ENCODE assay signal across 8 mouse cellular contexts in the genomic region with DNA sequence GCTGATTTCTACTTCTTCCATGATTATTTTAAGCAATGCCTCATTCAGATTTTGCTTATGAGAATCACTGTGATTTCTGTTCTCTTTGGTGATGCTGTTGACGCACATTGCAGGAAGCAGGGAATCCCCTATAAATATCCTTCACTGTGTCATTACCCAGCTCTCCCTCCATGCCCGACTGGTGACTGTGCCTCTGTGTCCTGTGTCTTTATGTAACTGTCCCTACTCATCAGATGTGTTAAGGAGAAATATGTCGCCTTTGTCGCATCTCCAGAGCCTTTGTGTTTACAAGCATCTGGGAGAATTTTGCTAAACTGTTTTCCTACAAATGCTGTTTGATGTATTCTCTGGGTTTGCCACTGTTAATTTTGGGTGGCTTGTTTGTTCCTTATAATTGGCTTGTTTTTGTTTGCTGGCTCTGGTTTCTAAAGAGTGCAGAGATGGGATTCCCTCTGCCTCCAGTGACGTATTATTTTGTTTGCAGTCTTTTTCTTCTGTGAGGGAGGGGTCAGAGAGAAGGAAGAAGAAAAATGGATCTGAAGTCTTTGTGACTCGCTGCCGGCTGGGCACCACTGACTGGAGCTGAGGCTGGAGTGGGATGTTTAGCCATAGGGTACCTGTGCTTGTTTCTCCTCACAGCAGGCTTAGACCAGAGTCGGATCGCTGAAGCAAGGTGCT. TPM values are rescaled to one million over a fixed set of nuclear protein-coding genes. Genes with fewer than 3 reads are reported as not detected.
DNase-seq lines count a peak whose midpoint lies in the region; ATAC-seq and TF ChIP-seq lines count a peak whose summit lies in the region.

No protein-coding gene starts in this region.

- H3K27ac ChIP-seq in kidney, embryonic 15.5 days = peak overlapping the region; percentile 9; the same call in 1 of the 2 replicates
- H3K27ac ChIP-seq in heart, embryonic 14.5 days (replicated peaks in 1 of 2; ENCODE audit: control insufficient read depth in 1 of 2, insufficient read depth in 1 of 2, low read depth in 2 of 2, low read length in 2 of 2) = peak overlapping the region in 1 of 2 experiments; percentile 19; a peak in 1 of 4 replicates
- H3K27ac ChIP-seq in midbrain, embryonic 11.5 days (ENCODE audit: low read depth, low read length) = no peak overlapping the region
- H3K27ac ChIP-seq in thymus, adult 2 months (ENCODE audit: control insufficient read depth, insufficient read depth, low read length) = no peak overlapping the region

- no peak for DNase-seq in kidney, postnatal 25 days
- peak; percentile 55 to 66 for DNase-seq in cerebellum, postnatal 25 days
- DNase-seq in midbrain, embryonic 11.5 days (ENCODE audit: low spot score, missing footprints) = peak; percentile 84
- DNase-seq in thymus, adult 2 months = no peak
- no peak for DNase-seq in lung, adult 18-20 months

- WGBS in kidney, embryonic 15.5 days = 15% methylated on average over 9 of the region's 9 CpGs
- 17% methylated on average over 9 of the region's 9 CpGs for WGBS in heart, embryonic 14.5 days
- WGBS in midbrain, embryonic 11.5 days = 14% methylated on average over 9 of the region's 9 CpGs
- 82% methylated on average over 9 of the region's 9 CpGs for WGBS in thymus, adult 2 months

- H3K27me3 ChIP-seq in kidney, embryonic 15.5 days = no peaks in the 10 kb centered on the region
- no peaks in the 10 kb centered on the region for H3K27me3 ChIP-seq in heart, embryonic 14.5 days (ENCODE audit: control insufficient read depth, insufficient read depth, low read length)
- no peaks in the 10 kb centered on the region for H3K27me3 ChIP-seq in midbrain, embryonic 11.5 days (ENCODE audit: control insufficient read depth, insufficient read depth, low read length)
- no peaks in the 10 kb centered on the region for H3K27me3 ChIP-seq in thymus, adult 2 months (ENCODE audit: control insufficient read depth, insufficient read depth, low read length)

- H3K4me1 ChIP-seq in kidney, embryonic 15.5 days = peaks cover 33% of the 10 kb centered on the region
- H3K4me1 ChIP-seq in heart, embryonic 14.5 days (ENCODE audit: control insufficient read depth in 2 of 2, insufficient read depth in 2 of 2, low read length in 2 of 2) = peaks cover 11 to 43% of the 10 kb centered on the region in 2 experiments
- peaks cover 13% of the 10 kb centered on the region for H3K4me1 ChIP-seq in midbrain, embryonic 11.5 days (ENCODE audit: control insufficient read depth, insufficient read depth, low read length)
- 0 out of 2 replicates have a peak, but pooled peaks cover 2% of the 10 kb centered on the region for H3K4me1 ChIP-seq in thymus, adult 2 months (replicated peaks; ENCODE audit: control insufficient read depth, insufficient read depth, low read length)

- ATAC-seq in kidney, embryonic 15.5 days (replicated peaks; ENCODE audit: low FRiP score) = no peak
- no peak for ATAC-seq in heart, embryonic 14.5 days (ENCODE audit: insufficient number of reproducible peaks, insufficient read depth, low FRiP score, low read depth)
- peak; percentile 58; the same call in 1 of the 2 replicates for ATAC-seq in midbrain, embryonic 11.5 days (ENCODE audit: low FRiP score)
- no peak for ATAC-seq in megakaryocyte-erythroid progenitor cell, adult 5-6 weeks (replicated peaks; ENCODE audit: low FRiP score, low TSS enrichment, poor library complexity, severe bottlenecking)

- TF ChIP-seq CTCF in thymus, adult 2 months (IDR thresholded peaks at IDR 0.05; ENCODE audit: borderline replicate concordance, control insufficient read depth, extremely low read depth, insufficient read depth, low read length, poor library complexity) = no peak

- H3K9ac ChIP-seq in kidney, embryonic 15.5 days = no peak overlapping the region
- H3K9ac ChIP-seq in heart, embryonic 14.5 days (ENCODE audit: low read length) = no peak overlapping the region
- no peak overlapping the region for H3K9ac ChIP-seq in midbrain, embryonic 11.5 days (ENCODE audit: low read length)

- 0 out of 2 replicates have a peak, but pooled peaks cover 3% of the 10 kb centered on the region for H3K36me3 ChIP-seq in kidney, embryonic 15.5 days
- H3K36me3 ChIP-seq in heart, embryonic 14.5 days (ENCODE audit: control insufficient read depth, insufficient read depth, low read length) = 0 out of 2 replicates have a peak, but pooled peaks cover 3% of the 10 kb centered on the region
- no peaks in the 10 kb centered on the region for H3K36me3 ChIP-seq in midbrain, embryonic 11.5 days (ENCODE audit: control insufficient read depth, insufficient read depth, low read length)
- H3K36me3 ChIP-seq in thymus, adult 2 months (ENCODE audit: control insufficient read depth, insufficient read depth, low read length) = no peaks in the 10 kb centered on the region

- H3K9me3 ChIP-seq in kidney, embryonic 15.5 days (replicated peaks) = no peaks in the 10 kb centered on the region
- no peaks in the 10 kb centered on the region for H3K9me3 ChIP-seq in heart, embryonic 14.5 days (ENCODE audit: control insufficient read depth, low read length)
- no peaks in the 10 kb centered on the region for H3K9me3 ChIP-seq in midbrain, embryonic 11.5 days (ENCODE audit: control insufficient read depth, low read length)

- no peak overlapping the region for H3K4me3 ChIP-seq in kidney, embryonic 15.5 days (replicated peaks)
- no peak overlapping the region for H3K4me3 ChIP-seq in heart, embryonic 14.5 days (ENCODE audit: control insufficient read depth in 1 of 2, insufficient read depth in 1 of 2, low read depth in 1 of 2, low read length in 2 of 2)
- no peak overlapping the region for H3K4me3 ChIP-seq in midbrain, embryonic 11.5 days (ENCODE audit: low read depth, low read length)
- no peak overlapping the region for H3K4me3 ChIP-seq in thymus, adult 2 months (ENCODE audit: control insufficient read depth, insufficient read depth, low read length)

- H3K4me2 ChIP-seq in kidney, embryonic 15.5 days = peak overlapping the region; percentile 6; the same call in 1 of the 2 replicates
- peak overlapping the region; percentile 30; the same call in 1 of the 2 replicates for H3K4me2 ChIP-seq in heart, embryonic 14.5 days (ENCODE audit: low read length)
- H3K4me2 ChIP-seq in midbrain, embryonic 11.5 days = peak overlapping the region; percentile 17; the same call in 1 of the 2 replicates

- no peak for TF ChIP-seq POLR2A in thymus, adult 2 months (IDR thresholded peaks at IDR 0.05; ENCODE audit: control insufficient read depth, extremely low read depth, insufficient read depth, low read length, poor library complexity)

RNA-seq across cellular contexts. Expression of gene R3hdm2, which starts 40.7 kb away (rescaled TPM):
- polyA plus RNA-seq in kidney, embryonic 15.5 days (2015; fragmentation: Nextera tagmentation; extraction: Ambion mirVana) = 34.7 and 35.9 TPM in 2 replicates
- 32.8 and 36.3 TPM in 2 replicates for polyA plus RNA-seq in heart, embryonic 14.5 days (2014; fragmentation: Nextera tagmentation; extraction: Ambion mirVana)
- 27.0 and 27.7 TPM in 2 replicates for polyA plus RNA-seq in midbrain, embryonic 11.5 days (2014; fragmentation: Nextera tagmentation; extraction: Ambion mirVana)
- 135 and 149 TPM in 2 replicates for polyA plus RNA-seq in thymus, adult 2 months (2012; rRNA removed)
- total RNA-seq in megakaryocyte-erythroid progenitor cell, adult 5-6 weeks (2014; fragmentation: Nextera tagmentation) = 46.8 and 49.9 TPM in 2 replicates
- 25.3 and 38.5 TPM in 2 replicates for total RNA-seq in megakaryocyte-erythroid progenitor cell, adult 5-6 weeks (2017)

RNA-seq across cellular contexts. Expression of gene Inhbc, which starts 50.6 kb away (rescaled TPM):
- polyA plus RNA-seq in kidney, embryonic 15.5 days (2015; fragmentation: Nextera tagmentation; extraction: Ambion mirVana) = 0.19 and 0.45 TPM in 2 replicates
- polyA plus RNA-seq in heart, embryonic 14.5 days (2014; fragmentation: Nextera tagmentation; extraction: Ambion mirVana) = not detected in 2 replicates
- polyA plus RNA-seq in midbrain, embryonic 11.5 days (2014; fragmentation: Nextera tagmentation; extraction: Ambion mirVana) = not detected in 2 replicates
- 0.06 TPM in 1 of 2 replicates, not detected in the other for polyA plus RNA-seq in thymus, adult 2 months (2012; rRNA removed)
- not detected in 2 replicates for total RNA-seq in megakaryocyte-erythroid progenitor cell, adult 5-6 weeks (2014; fragmentation: Nextera tagmentation)
- total RNA-seq in megakaryocyte-erythroid progenitor cell, adult 5-6 weeks (2017) = not detected in 2 replicates

Comparison
In these comparisons a context has a peak if more than half of its experiments do, and no peak if none do; other contexts are left out.
1. DNase-seq: peak in cerebellum, postnatal 25 days (2 of 2) and midbrain, embryonic 11.5 days (single experiment); none in kidney, postnatal 25 days (0 of 2), thymus, adult 2 months (single experiment) and lung, adult 18-20 months (0 of 2).
2. Peak in every context shown above with its lines, with median percentiles within 50 percentile points of each other: H3K4me2 ChIP-seq.